Mouse (Mus musculus): ENCODE results near the gene Gpx7.

Gene Gpx7

GRCm38 (mm10) chr4:108406861-108407401 is at the start of gene Gpx7:
Gene Gpx7, minus strand, starts transcription at chr4:108406961.
- DNase-seq (ENCODE audit: low spot score), result peak; percentile 16

- no peak for DNase-seq (ENCODE audit: low spot score)
These were observed 49.3 kb upstream of the Gpx7 start for GRCm38 (mm10) chr4:108456028-108456427.

DNA sequence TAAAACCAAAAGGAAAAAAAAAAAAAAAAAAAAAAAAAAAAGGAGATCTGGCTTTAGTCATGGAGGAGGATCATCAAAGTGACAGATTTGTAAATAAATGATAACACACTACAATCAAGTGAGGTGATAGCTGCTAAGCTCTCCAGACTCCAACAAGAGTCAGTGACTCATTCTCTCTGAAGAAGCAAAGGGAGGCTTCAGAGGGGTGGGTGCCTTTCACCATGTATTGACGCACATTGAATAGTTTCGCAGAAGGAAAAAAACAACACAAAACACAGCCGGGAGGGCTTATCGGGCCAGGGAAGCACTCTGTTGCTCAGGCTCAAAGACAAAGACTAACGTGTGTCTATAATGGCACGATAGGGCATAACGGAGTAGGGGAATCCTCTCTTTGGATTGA is 41.3 kb upstream of the Gpx7 start:
- no peak for DNase-seq (ENCODE audit: low spot score)

DNA sequence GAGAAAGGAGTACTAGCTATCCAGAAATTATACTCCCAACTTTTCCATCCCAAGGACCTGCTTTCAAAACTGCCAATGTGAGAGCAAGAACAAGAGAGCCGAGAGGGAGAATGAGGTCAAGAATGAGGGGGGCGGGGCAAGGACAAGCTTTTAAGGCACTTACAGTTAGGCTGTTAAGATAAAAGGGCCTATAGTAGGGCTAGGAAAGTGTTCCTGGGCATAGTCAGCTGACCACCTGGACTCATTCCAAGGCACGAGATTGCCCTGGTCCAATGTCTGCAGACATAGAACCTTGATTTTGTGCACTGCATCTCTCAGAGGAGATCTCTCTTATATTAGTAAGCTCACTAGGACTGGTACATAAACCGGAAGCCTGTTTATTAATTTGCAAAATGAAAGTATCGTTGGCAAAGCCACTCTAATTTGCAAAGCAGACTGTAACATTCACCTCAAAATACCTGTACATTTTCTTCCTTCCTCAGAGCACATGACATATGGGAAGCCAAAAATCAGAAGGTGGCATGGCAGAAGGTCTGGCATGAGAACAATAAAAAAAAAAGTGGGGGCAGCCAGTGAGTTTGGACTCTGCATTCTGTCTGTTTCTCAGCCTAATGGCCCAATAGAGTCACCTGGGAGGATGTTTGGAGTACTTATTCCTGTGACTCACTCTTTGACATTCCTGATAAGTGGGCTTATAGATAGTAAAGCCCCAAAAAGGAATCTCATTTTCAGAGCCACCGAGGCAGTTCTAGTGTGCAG is 31.5 kb upstream of the Gpx7 start:
- no peak for DNase-seq (ENCODE audit: low spot score)

DNA sequence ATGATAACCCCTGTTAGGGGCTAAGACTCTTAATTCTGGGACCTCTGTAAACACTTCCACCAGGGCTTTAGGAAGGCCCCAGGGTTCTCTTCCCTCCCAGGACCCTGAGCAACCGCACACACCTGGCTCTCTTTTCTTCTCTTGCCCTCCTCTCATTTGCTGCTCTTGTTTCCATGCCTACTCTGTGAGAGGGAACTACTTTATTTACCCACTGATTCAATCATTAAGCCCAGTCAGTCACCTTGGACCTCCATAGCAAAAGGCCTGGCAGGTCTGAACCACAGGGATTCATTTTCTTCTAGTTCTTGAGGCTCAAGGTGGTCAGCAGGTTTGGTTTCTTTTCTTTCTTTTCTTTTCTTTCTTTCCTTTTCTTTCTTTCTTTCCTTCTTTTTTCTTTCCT is 29.5 kb upstream of the Gpx7 start:
- no peak for DNase-seq (ENCODE audit: low spot score)

DNA sequence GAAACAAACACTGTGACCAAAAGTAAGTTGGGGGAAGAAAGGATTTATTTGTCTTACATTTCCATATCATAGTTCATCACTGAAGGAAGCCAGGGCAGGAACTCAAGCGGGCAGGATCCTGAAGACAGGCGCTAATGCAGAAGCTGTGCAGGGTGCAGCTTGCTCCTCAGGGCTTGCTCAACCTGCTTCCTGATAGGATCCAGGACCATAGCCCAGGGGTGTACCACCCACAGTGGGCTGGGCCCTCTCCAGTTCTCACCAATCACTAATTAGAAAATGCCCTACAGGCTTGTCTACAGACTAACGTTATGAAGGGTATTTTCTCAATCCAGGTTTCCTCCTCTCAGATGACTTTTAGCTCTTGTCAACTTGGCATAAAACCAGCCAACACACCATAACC is 28.9 kb upstream of the Gpx7 start:
- DNase-seq (ENCODE audit: low spot score), result no peak

DNA sequence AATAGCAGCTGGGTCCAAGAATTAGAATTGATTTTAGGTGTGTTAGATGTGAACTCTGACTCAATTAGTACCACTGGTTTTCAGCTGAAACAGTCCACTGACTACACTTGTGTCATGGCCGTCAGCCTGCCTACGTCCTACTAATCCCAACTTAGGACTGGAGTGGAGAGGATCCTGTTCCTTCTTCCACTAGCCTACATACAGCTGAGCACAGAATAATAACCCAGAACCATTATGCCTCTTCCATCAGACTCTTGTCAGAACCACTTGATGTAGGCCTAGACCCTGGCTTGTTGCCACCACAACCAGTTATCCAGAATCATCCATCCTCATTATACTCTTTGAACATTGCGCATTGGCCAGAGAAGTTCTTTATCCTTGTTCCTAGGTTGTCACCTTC is 28.0 kb upstream of the Gpx7 start:
- DNase-seq (ENCODE audit: low spot score), result no peak

DNA sequence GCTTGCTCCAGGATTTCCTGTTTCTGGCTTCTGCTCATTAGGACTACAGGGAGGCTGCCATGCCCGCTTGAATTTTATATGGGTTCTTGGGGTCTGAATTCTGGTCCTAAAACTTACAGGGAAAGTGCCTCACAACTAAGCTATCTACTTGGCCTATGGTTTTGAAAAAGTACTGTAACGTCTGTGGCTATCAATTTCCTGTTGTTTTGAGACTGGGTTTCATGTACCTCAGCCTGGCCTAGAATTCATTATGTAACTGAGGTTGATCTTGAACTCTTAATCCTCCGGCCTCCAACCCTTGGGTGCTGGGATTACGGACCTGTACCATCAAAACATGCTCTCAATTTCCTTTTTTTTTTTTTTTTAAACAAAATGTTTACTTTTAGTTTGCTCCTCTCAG is 27.5 kb upstream of the Gpx7 start:
- DNase-seq (ENCODE audit: low spot score), result no peak

DNA sequence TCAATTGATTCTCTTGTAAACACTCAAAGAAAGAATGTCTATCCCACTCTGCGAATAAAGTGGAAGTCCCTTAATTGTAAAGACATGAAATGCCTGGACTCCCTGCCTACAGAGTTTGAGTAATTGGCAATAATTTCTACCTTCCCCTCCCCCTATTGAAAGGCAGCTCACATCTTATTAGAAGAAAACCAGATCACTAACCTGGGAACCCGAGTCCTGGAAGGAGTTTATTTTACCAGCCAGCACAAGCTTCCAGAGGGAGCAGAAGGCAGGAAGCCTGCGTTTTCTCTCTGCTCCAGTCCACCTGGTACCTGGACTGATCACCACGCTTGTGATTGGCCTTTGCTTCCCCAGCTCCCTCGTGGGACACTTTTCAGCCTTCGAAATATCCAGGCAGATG is 26.6 kb upstream of the Gpx7 start:
- no peak for DNase-seq (ENCODE audit: low spot score)

DNA sequence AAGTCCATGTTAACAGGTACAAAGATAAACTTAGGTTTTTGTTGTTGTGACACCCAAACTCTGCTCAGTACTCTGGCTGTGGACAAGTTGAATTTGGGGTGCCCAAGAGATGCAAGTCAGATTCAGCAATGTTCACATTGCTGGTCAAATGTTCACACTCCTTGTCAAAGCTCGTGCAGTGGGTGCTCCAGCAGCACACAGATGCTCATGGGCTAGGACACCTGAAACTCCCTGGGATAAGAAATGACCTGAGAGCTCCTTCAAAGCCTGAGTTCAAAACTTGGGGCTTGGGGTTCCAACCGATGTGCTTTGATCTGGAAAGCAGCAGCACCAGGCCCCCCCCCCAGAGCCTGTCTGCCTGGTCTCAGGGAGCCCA is 24.8 kb upstream of the Gpx7 start:
- DNase-seq (ENCODE audit: low spot score), result no peak

DNA sequence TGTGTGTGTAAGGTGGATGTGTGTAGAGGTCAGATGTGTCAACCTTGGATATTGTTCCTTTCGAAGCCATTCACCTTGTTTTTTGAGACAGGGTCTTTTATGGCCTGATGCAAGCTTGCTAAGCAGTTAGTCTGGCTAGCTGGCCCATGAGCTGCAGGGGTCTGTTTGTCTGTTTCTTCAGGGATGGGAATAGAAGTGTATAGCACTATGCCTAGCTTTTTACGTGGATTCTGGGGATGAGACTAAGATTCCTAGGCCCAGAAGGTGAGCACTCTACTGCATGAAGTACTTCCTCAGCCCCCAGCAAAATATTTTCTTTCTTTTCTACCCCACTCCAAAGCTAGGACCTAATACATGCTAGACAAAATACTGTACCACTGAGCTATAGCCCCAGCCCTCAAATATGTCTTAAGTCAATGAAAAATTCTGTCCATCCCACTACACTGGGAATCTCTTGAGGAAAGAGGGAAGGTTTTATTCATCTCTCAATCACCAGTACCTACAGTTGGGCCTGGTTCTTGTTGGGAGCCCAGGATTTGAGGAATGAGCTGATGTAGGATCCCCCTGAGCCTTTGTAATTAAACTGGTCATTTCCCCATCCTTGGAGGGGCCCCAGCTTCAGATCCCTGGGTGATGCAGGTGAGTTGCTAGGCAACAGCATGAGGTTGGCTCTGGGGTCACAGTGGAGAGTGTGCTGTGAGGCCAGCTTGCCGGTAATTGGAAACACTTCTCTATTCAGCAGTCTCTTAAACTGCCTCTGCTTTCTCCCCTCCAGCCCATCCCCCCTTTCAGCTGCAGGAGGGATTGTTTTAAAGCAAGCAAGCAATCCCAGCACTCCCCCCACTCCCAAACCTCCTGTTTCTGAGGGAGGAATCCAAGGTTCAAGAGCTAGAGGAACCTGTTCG is 24.1 kb upstream of the Gpx7 start:
- no peak for DNase-seq (ENCODE audit: low spot score)

DNA sequence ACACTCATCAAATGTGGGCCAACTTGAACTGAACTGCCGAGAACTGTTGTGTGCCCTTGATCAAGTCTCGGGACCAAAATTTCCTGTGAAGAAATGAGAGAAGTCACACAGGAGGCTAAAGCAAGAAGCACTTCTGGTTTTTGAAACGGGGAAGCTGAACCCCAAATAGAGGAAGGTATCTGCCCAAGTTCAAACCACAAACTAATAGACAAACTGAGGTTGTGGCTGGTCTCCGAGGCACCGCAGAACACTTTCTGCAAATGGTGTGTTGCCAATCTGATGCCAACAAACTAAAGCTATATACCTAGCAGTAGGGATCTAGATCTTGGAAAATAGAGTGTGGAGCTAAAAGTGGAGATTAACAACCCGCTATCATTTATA is 21.6 kb upstream of the Gpx7 start:
- DNase-seq (ENCODE audit: low spot score), result no peak

GRCm38 (mm10) chr4:108427719-108428340 is 21.1 kb upstream of the Gpx7 start:
- no peak for DNase-seq (ENCODE audit: low spot score)

DNA sequence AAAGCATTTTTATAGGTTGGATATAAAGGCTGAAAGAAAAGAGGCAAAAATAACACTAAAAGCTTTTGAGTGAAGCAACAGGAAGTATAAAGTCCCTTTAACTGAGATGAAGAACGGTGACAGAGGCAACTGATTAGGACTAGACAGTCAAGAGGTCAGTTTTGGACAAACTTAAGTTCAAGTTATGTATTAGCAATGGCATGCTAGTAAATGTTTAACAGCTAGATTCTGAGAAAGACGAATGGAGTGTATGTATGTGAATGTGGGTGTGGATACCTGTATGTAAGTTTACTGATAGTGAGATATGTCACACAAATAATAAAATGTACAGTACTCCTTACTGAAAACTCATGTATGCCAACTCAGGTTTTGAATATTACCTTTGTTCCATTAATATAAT is 17.8 kb upstream of the Gpx7 start:
- DNase-seq (ENCODE audit: low spot score), result no peak

DNA sequence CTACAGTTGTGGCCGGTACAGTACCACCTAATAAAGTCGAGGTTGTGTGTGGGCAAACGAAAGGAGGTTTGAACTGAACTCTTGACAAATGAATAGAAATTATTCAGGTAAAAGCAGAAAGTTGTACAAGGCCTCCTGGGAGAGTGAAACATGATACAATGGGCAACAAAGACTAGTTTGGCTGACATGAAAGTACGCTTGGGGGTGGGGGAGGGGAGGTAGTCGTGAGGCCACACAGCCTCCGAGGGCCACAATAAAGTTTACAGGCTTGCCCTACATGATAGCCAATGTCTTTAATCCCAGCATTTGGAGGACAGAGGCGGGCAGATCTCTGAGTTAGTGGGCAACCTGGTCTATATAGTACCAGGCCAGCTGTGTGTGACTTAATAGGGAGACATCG is 860 bp upstream of the Gpx7 start:
- no peak for DNase-seq (ENCODE audit: low spot score)

DNA sequence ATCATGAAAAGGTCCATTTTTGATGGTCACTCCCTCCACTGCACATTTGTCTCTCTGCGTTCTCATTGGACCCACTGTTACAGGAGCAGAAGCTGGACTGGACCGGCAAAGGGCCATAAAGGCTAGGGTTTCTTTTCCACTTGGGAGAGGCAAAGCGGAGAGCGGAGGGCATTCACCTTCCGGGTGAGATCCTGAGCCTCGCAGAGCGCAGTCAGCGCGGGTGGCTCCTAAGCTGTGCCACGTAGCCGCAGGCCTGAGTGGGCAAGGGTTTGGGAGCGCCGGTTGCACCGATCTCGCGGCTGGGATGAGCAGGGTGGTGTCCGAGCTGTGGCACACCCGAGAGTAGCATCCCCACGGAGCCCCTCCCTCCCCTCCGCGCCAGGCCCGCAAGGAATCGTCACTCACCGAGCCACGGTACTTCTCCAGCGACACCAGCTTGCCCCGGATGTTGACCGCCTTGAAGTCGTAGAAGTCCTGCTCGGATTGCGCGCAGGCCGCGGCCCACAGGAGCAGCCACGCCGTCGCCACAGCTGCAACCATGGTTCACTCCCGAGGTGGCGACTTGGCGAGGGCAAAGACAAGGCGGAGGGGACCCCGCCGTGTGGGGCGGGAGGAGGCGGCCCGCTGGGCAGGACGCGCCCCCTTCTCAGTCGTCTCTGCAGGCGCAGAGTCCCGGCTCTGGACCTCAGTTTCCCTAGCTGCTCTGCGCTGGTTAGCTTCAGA is 462 bp downstream of the Gpx7 start:
- DNase-seq (ENCODE audit: low spot score), result peak; percentile 52

DNA sequence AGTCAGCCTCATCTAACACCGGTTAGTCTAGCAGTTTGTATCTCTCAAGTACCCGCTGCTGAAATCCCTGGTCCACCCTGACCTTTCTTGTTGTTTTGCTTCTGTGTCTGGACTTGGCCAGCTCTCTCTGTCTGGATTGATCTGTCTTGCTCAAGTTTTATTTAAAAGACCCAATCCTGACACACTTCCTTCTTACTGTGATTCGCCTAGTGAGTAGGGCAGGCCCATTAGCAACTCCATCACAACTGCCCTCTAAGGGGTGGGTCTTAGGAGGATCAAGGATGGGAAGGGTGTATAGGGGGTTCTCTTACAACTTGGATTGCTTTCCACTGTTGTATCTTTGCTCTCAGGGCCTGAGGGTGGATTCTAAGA is 1.0 kb downstream of the Gpx7 start:
- DNase-seq (ENCODE audit: low spot score), result peak; percentile 59

GRCm38 (mm10) chr4:108403861-108404635 is 2.7 kb downstream of the Gpx7 start:
- no peak for DNase-seq (ENCODE audit: low spot score)

GRCm38 (mm10) chr4:108400395-108400794 is 6.4 kb downstream of the Gpx7 start:
- DNase-seq (ENCODE audit: low spot score), result peak; percentile 76

DNA sequence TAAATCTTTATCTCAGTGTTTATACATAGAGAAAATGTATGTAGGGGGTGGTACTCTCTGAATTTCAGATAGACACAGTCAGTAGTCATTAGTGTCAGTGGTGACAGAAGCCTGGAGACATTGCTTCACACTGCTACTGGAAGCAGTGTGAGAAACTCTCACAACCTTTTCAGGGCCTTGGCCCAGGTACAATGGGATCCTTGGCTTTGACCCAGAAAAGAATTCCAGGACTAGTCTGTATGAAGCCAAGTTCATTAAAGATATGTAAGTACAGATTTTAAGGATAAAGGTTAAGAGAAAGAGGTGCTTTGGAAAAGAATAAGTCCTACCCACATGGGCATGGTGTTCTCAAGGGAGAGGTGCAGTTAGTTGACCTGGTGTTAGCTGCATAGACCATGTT is 12.5 kb downstream of the Gpx7 start:
- DNase-seq (ENCODE audit: low spot score), result peak; percentile 51

GRCm38 (mm10) chr4:108392558-108392957 is 14.2 kb downstream of the Gpx7 start:
- no peak for DNase-seq (ENCODE audit: low spot score)
